Mouse (Mus musculus) kidney, embryonic 15.5 days (tissue): ENCODE data around the gene Tmem126b. TPM values are rescaled to one million over a fixed set of nuclear protein-coding genes. Genes with fewer than 3 reads are reported as not detected.

ENCODE experiments used
- ATAC-seq: fragments of 200-750 bp; cut with Nextera tagmentation; replicated peaks from 2 replicates; pipeline ENCODE4 v1.8.0; 2017; ENCODE audit warnings: moderate TSS enrichment; ENCODE audit not compliant: low FRiP score
- H3K27ac ChIP-seq: fragments of 300-500 bp; sonication (generic); 2 replicates; pipeline ENCODE4 v1.5.1; 2015; ENCODE audit warnings: mild to moderate bottlenecking, inconsistent platforms
- H3K27me3 ChIP-seq: fragments of 300-500 bp; sonication (generic); 2 replicates; pipeline ENCODE4 v1.6.1; 2015; ENCODE audit warnings: inconsistent platforms
- H3K36me3 ChIP-seq: fragments of 300-500 bp; sonication (generic); 2 replicates; pipeline ENCODE4 v1.6.1; 2015; ENCODE audit warnings: inconsistent platforms
- H3K4me1 ChIP-seq: fragments of 300-500 bp; sonication (generic); 2 replicates; pipeline ENCODE4 v1.6.1; 2015; ENCODE audit warnings: inconsistent platforms
- H3K4me2 ChIP-seq: fragments of 300-500 bp; sonication (generic); 2 replicates; pipeline ENCODE4 v1.6.1; 2015; ENCODE audit warnings: moderate library complexity, mild to moderate bottlenecking, inconsistent platforms
- H3K4me3 ChIP-seq: fragments of 300-500 bp; sonication (generic); replicated peaks from 2 replicates; pipeline ENCODE4 v1.5.1; 2015; ENCODE audit warnings: mild to moderate bottlenecking, inconsistent platforms
- H3K9ac ChIP-seq: fragments of 300-500 bp; sonication (generic); 2 replicates; pipeline ENCODE4 v1.6.1; 2015; ENCODE audit warnings: mild to moderate bottlenecking, inconsistent platforms
- H3K9me3 ChIP-seq: fragments of 300-500 bp; sonication (generic); replicated peaks from 2 replicates; pipeline ENCODE4 v1.6.1; 2016; ENCODE audit warnings: inconsistent platforms
- WGBS: fragments of 180-500 bp; shearing (Covaris S2); methylation state at CpG from one replicate; pipeline ENCODE4 v1.1.7; 2015; ENCODE audit warnings: mixed read lengths; 5-methylcytosine and 5-hydroxymethylcytosine counted together
- polyA plus RNA-seq: library from polyadenylated mRNA; unstranded; fragments of >200 nt; fragmentation: Nextera tagmentation; extraction: Ambion mirVana; gene quantifications from 2 replicates; pipeline ENCODE4 v1.2.1, GENCODE M21; 2015

The Tmem126b gene
- polyA plus RNA-seq, 1 experiment from 2014 or later, result 35.3 TPM

DNA sequence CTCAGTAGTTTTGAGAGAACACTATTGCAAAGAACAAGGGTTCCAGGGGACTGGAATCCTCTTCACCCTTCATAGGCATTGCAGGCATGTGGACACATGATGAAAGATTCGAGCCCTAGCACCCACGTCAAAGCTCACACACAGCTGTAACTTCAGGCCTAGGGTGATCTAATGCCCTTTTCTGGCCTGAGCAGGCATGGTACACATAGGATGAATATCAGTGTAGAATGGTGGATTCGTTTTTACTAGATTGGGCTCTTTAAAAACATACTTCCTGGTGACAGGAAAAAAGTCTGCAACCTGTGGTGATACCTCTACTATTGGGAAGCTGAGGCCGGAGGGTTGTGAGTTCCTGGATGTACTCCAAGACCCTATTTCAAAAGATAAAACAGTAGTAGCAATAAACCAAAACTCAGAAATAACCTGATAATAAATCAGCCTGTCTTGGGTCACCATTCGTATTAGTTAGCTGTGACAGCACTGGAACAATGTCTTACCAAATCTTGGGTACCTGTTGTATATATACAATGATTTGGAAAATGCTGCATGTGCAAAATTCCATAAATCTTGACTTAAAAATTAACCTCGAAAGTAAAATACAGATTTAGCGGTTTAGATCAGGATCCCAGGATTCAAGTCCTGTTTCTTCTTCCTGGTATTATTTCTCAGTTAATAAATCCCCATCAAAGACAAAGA lies 19.5 kb downstream of the Tmem126b start:
- Histone ChIP-seq H3K4me2 (peak overlapping the region; percentile 76), H3K4me3 (peak overlapping the region; percentile 85), H3K4me1 (peaks cover 18% of the 10 kb centered on the region), H3K9ac (peak overlapping the region; percentile 83), H3K27me3 (no peaks in the 10 kb centered on the region), H3K36me3 (peaks cover 30% of the 10 kb centered on the region), H3K9me3 (no peaks in the 10 kb centered on the region), H3K27ac (peak overlapping the region; percentile 96)
- ATAC-seq, result no peak
- WGBS, result 17% methylated on average over 7 of the region's 7 CpGs

GRCm38 (mm10) chr7:90444206-90444605 lies 31.6 kb downstream of the Tmem126b start:
- H3K27ac ChIP-seq, result no peak overlapping the region

DNA sequence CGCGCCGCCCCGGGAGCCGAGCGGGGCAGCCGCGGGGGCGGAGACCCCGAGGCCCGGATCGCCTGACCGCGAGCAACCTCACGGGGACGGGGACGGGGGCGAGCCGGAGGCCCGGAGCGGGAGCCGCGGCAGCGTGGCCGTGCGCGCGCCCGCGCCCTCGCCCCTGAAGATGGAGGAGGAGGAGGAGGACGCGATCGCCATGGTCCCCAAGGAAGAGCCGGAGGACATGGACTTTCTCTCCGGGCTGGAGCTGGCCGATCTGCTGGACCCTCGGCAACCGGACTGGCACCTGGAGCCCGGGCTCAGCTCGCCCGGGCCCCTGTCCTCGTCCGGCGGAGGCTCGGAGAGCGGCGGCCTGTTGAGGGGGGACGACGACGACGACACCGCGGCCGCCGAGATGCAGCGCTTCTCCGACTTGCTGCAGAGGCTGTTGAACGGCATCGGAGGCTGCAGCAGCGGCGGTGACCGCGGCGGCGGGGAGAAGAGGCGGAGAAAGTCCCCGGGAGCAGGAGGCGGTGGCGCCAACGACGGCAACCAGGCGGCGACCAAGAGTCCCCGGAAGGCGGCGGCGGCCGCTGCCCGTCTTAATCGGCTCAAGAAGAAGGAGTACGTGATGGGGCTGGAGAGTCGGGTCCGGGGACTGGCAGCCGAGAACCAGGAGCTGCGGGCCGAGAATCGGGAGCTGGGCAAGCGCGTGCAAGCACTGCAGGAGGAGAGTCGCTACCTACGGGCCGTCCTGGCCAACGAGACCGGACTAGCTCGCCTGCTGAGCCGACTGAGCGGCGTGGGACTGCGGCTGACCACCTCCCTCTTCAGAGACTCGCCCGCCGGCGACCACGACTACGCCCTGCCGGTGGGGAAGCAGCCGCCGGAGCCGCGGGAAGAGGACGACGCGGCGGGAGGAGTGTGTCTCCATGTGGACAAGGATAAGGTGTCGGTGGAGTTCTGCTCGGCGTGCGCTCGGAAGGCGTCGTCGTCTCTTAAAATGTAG lies 32.4 kb downstream of the Tmem126b start:
- WGBS, result under 1% methylated on average over 122 of the region's 123 CpGs
- no peaks in the 10 kb centered on the region for H3K27me3 ChIP-seq
- peak overlapping the region; percentile 99 for H3K9ac ChIP-seq

More at GRCm38 (mm10) chr7:90444206-90444605, 31.6 kb downstream of the Tmem126b start:
- 0 out of 2 replicates have a peak, but pooled peaks cover 2% of the 10 kb centered on the region for H3K4me1 ChIP-seq
- under 1% methylated on average over 6 of the region's 6 CpGs for WGBS
- peak overlapping the region; percentile 84 for H3K4me3 ChIP-seq
- peak overlapping the region; percentile 60 for H3K4me2 ChIP-seq
- peaks cover 10% of the 10 kb centered on the region for H3K36me3 ChIP-seq
- no peaks in the 10 kb centered on the region for H3K9me3 ChIP-seq
- peak overlapping the region; percentile 99 for H3K9ac ChIP-seq
- no peaks in the 10 kb centered on the region for H3K27me3 ChIP-seq
- ATAC-seq, result no peak

DNA sequence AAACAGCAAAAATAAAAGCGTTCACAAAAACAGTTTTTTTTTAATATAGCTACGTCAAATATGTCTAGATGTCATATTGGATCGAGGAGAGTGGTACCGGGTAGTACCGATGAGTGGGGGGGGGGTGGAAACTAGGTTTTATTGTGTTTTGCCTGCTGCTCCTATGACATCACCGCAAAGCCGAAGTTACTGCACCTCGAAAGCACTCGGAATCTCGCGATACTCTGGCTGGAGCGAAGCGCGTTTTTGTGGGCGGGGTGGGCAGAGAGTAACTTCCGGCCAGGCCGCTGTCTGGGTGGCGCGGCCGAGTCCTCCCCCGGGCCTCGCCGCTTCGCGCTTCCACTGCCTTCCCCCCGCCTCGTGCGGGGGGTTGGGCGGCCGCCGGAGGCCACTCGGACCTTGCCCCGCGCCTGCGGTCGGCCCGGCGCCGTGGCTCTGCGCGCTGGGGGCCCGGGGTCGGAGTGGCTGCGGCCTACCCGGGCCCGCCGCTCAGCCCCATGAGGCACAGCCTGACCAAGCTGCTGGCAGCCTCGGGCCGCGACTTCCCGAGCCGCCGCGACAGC lies 33.2 kb downstream of the Tmem126b start, which contains the start of gene Crebzf:
Crebzf (plus strand) TSS at position 212 of the 563 bp plus-strand sequence.
- H3K27ac ChIP-seq, result peak within 1 kb of the TSS; percentile 99
- peak within 1 kb of the TSS; percentile 84 for H3K4me3 ChIP-seq
- H3K36me3 ChIP-seq, result peaks cover 5% of the 10 kb centered on the region
- peak; percentile 96 for ATAC-seq
- no peaks in the 10 kb centered on the region for H3K27me3 ChIP-seq
- peak within 1 kb of the TSS; percentile 60 for H3K4me2 ChIP-seq
- H3K9ac ChIP-seq, result peak within 1 kb of the TSS; percentile 99
- H3K4me1 ChIP-seq, result 0 out of 2 replicates have a peak, but pooled peaks cover 2% of the 10 kb centered on the region
- WGBS, result under 1% methylated on average over 54 of the region's 54 CpGs
- no peaks in the 10 kb centered on the region for H3K9me3 ChIP-seq

More for the DNA sequence above, 32.4 kb downstream of the Tmem126b start:
- Histone ChIP-seq H3K9me3 (no peaks in the 10 kb centered on the region), H3K36me3 (peaks cover 7% of the 10 kb centered on the region), H3K27ac (peak overlapping the region; percentile 99), H3K4me2 (peak overlapping the region; percentile 60), H3K4me3 (peak overlapping the region; percentile 84), H3K4me1 (0 out of 2 replicates have a peak, but pooled peaks cover 2% of the 10 kb centered on the region)
- ATAC-seq, result peak; percentile 77

DNA sequence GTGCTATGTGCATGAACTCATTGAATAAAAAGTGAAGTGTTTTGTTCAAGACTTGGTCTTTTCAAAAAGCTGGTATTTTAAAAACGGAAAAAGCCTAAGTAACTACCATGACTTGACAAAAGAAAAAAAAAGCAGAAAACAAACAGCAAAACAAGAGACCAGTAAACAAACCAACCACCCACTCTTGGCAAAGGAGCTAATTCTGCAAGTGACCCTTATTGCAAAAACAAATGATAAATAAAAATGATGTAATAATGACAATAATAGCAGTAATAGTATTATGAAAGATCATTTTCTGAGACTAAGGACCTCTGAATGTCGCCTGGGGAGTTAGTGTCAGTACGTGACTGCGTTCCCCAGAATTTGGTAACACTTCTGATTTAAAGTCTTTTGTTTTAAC lies 33.7 kb downstream of the Tmem126b start:
- H3K4me1 ChIP-seq, result no peaks in the 10 kb centered on the region
- peak overlapping the region; percentile 84 for H3K4me3 ChIP-seq
- no peak; the same call in none of the 2 replicates for ATAC-seq
- H3K27ac ChIP-seq, result peak overlapping the region; percentile 99
- no peaks in the 10 kb centered on the region for H3K27me3 ChIP-seq
- peak overlapping the region; percentile 43 for H3K9ac ChIP-seq
- 10% methylated on average over 4 of the region's 4 CpGs for whole genome bisulfite sequencing
- H3K4me2 ChIP-seq, result peak overlapping the region; percentile 60
- H3K9me3 ChIP-seq, result no peaks in the 10 kb centered on the region
- peaks cover under 1% of the 10 kb centered on the region; the same call in 1 of the 2 replicates for H3K36me3 ChIP-seq

- Histone ChIP-seq H3K4me3 (no peak overlapping the region), H3K9ac (no peak overlapping the region), H3K4me1 (no peaks in the 10 kb centered on the region), H3K27ac (no peak overlapping the region), H3K36me3 (no peaks in the 10 kb centered on the region), H3K4me2 (no peak overlapping the region), H3K9me3 (no peaks in the 10 kb centered on the region), H3K27me3 (no peaks in the 10 kb centered on the region)
- 92% methylated on average over 4 of the region's 4 CpGs for WGBS
- no peak for ATAC-seq
Measured at GRCm38 (mm10) chr7:90440044-90440443, 35.8 kb downstream of the Tmem126b start.

DNA sequence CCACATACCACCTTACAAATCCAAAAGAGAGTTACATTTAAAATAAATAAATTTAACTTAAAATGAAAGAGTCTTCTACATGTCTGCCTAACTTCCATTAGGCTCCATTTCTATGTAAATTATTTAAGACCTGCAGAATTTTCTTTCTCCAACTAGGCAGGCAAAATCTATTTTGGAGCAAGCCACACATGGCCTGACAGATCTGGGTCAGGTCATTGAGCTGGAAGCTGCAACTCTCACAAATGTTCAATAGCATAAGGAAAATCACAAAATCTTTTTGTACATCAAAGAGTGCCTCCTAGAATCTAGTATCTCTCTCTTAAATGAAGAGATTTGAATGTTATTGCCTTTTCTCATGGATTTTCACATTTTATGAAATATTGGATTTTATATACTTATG lies 43.6 kb downstream of the Tmem126b start:
- H3K4me2 ChIP-seq, result no peak overlapping the region
- no peak overlapping the region for H3K27ac ChIP-seq
- H3K9ac ChIP-seq, result no peak overlapping the region
- no peaks in the 10 kb centered on the region for H3K27me3 ChIP-seq
- H3K36me3 ChIP-seq, result no peaks in the 10 kb centered on the region
- no peak overlapping the region for H3K4me3 ChIP-seq
- no peaks in the 10 kb centered on the region for H3K4me1 ChIP-seq
- no peaks in the 10 kb centered on the region for H3K9me3 ChIP-seq
- ATAC-seq, result no peak

DNA sequence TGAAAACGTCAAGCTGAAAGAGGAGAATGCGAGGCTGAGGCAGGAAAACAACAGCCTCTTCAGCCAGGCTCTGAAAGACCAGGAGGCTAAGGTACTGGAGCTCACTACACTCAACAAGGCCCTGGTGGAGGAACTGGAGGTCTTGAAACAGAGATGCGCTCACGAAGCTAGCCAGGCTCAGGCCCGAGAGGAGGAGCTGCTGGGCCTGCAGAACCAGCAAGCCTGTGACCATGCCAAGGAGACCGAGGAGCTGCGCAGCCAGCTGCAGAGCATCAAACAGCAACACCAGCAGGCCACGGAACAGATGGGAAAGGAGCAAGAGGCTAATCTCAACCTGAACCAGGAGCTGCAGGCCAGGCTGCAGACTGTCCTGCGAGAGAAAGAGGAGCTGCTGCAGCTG lies 48.8 kb downstream of the Tmem126b start:
- Histone ChIP-seq H3K9me3 (no peaks in the 10 kb centered on the region), H3K27me3 (no peaks in the 10 kb centered on the region), H3K36me3 (no peaks in the 10 kb centered on the region), H3K4me3 (peak overlapping the region; percentile 42), H3K4me2 (peak overlapping the region; percentile 67), H3K27ac (no peak overlapping the region), H3K4me1 (peaks cover 6% of the 10 kb centered on the region), H3K9ac (0 out of 2 replicates have a peak overlapping the region, but pooled peaks have one; percentile 25)
- 62% methylated on average over 9 of the region's 9 CpGs for WGBS
- ATAC-seq, result peak; percentile 9; the same call in 1 of the 2 replicates

DNA sequence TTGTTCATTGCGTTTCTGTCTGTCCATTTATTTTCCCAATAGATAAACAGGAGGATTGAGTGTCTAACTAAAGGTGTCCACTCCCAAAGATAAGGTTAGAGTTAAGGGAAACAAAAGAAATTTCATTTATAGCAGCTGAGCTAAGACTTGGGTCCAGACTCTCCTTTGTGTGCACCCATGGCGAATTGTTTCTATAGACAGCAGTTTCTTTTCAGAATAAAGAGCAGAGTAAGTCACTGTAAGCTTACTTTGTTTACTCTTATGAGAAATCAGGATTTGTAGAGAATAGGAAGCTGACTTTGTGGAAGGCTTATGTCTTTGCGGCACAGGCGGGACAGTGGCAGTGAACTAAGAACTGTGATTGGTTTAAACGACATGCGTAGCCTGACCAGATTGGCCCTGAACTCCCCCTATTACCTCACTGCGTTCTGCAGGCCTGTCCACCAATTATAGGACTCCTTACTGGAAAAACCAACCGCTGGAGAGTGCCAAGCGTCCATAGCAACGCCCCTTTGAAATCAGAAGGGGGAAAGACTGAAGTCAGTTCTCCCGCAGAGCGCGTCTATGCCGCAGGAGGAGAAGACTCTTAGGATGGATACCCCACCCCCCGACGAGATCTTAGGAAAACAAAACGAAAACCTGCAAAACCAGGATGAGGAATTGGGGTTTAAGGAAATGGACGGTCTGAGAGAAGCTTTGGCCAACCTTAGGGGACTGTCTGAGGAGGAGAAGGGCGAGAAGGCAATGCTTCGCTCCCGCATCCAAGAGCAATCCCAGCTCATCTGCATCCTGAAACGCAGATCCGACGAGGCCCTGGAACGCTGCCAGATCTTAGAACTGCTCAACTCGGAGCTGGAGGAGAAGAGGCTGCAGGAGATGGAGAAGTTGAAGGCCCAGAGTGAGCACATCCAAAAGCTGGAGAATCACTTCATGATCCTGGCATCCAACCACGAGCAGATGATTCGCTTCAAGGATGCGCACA lies 49.5 kb downstream of the Tmem126b start, which contains the start of gene Ccdc89:
Ccdc89 (plus strand) TSS at position 558 of the 982 bp plus-strand sequence.
- H3K4me1 ChIP-seq, result peaks cover 6% of the 10 kb centered on the region
- no peaks in the 10 kb centered on the region for H3K9me3 ChIP-seq
- H3K36me3 ChIP-seq, result no peaks in the 10 kb centered on the region
- peak within 1 kb of the TSS; percentile 25; the same call in 1 of the 2 replicates for H3K9ac ChIP-seq
- ATAC-seq, result peak; percentile 100
- 25% methylated on average over 29 of the region's 29 CpGs for WGBS
- H3K4me2 ChIP-seq, result peak within 1 kb of the TSS; percentile 67
- H3K27me3 ChIP-seq, result no peaks in the 10 kb centered on the region
- H3K27ac ChIP-seq, result no peak within 1 kb of the TSS
- peak within 1 kb of the TSS; percentile 42 for H3K4me3 ChIP-seq
